Mouse (Mus musculus): ENCODE data around the gene Zbtb7b. TPM values are rescaled to one million over a fixed set of nuclear protein-coding genes. Genes with fewer than 3 reads are reported as not detected.
A peak's percentile ranks its signal among the peaks of the same experiment; 100 is the strongest.

Zbtb7b gene
- total RNA-seq, 2 experiments from 2014 or later: 12.4 to 13.2 TPM

DNA sequence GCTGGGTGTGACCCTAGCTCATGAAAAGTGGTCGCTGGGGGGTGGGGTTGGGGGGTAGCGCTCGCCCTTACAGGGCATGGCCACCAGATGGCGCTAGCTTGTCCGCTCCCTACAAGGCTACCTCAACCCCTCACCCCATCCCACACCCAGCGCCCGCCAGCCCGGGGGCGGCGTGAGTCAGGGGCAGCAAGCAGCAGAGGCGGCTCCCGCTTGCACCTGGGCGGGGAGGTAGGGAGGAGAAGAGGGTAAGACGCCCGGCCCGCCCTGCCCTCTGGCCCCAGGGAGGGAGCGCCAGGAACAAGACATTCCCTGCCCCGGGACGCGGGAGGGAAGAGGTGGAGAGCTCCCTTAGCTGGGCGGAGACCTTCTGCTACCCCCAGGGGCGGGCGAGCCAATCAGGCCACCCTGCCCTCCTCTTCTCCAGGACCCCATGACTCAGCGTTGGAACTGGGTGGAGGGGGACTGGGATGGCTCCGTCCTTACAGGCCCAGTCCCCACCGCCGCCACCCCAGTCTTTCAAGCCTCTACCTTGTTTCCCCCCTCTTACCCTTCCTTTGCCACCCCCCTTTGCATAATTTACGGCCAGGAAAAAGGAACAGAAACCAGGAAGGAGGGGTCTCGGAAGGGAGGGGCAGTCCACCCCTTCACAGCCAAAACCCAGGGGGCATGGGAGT lies 16.0 kb downstream of the Zbtb7b start:
- DNase-seq (ENCODE audit: extremely low spot score in 1 of 2, low spot score in 2 of 2): peak; percentile 75 to 76
- peak; percentile 99 for TF ChIP-seq CTCF (IDR thresholded peaks at IDR 0.05)
- intact Hi-C loops (cut with DNase I): no loop called here
- peak overlapping the region; percentile 72 for H3K4me3 ChIP-seq
- peak overlapping the region; percentile 93 for H3K27ac ChIP-seq

DNA sequence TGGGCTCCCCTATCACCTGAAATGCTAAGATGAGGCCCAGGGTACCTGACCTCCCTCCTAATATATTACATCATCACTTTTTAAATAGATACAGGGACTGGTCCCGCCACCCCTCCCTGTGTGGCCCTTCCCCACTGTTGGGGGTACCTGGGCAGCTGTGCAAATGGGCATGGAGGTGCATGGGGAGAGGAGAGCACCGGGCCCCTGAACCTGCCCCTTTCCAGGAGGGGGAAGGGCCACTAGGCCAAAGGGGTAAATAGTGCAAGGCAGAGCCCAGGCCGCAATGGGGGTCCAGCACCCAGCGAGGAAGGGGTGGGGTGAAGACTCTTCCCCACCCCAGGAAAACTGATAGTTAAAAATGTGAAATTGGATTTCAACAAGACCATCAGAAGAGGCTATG lies 16.7 kb downstream of the Zbtb7b start:
- Histone ChIP-seq H3K27ac (peak overlapping the region; percentile 93; the same call in 1 of the 2 replicates), H3K4me3 (no peak overlapping the region)
- intact Hi-C loops (cut with DNase I): no loop called here
- DNase-seq (ENCODE audit: extremely low spot score in 1 of 2, low spot score in 2 of 2): no peak
- TF ChIP-seq CTCF (IDR thresholded peaks at IDR 0.05): no peak

DNA sequence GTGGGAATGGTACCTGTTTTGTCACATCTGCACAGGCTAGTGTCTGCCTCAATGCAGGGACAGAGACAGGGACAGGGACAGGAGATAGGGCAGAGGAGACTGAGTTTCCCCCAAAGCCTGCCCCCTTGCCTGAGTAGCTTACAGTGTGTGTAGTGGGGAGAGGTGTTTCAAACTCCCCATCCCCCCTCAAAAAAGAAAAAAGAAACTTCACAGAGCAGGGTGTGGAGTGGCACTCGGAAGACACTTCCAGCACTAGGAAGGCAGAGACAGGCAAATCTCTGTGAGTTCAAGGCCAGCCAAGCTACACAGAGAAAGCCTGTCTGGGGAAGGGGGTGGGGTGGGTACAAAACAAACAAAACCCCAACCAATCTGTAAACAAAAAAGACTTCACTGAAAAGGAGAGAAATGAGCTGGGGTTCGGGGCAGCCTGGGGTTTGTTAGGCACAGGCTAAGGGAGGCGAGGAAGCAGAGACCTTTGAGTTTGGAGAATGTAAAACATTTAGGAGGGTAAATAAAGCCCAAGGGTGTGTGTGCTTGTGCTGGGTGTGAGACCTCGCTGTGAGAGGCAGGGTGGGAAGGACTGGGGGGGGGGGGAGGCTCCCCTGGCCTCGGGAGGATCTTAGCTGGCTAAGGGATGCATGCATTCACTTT lies 20.9 kb downstream of the Zbtb7b start:
- DNase-seq (ENCODE audit: extremely low spot score in 1 of 2, low spot score in 2 of 2): no peak
- no peak for TF ChIP-seq CTCF (IDR thresholded peaks at IDR 0.05)
- Histone ChIP-seq H3K4me3 (no peak overlapping the region), H3K27ac (no peak overlapping the region)
- intact Hi-C loops (cut with DNase I): no loop called here

DNA sequence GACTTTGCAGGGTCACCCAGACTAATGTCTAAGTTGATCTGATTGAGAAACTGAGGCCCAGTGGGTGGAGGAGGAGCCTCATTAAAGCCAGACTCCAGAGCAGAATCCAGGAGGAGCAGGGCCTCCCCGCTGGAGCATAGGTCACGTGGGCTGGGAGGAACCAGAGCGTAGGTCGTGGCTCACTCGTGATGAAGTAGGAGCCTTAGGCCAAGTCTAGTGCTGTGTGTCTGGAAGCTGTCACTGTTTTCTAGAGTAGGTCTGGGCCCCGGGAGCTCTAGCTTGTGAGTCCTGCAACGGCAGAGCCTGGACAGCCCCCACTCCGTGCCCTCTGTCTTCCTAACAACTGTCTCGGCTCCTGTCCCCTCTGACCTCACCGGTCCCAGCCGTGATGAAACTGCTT lies 27.2 kb downstream of the Zbtb7b start:
- intact Hi-C loops (cut with DNase I): no loop called here
- no peak for TF ChIP-seq CTCF (IDR thresholded peaks at IDR 0.05)
- no peak overlapping the region for H3K4me3 ChIP-seq

DNA sequence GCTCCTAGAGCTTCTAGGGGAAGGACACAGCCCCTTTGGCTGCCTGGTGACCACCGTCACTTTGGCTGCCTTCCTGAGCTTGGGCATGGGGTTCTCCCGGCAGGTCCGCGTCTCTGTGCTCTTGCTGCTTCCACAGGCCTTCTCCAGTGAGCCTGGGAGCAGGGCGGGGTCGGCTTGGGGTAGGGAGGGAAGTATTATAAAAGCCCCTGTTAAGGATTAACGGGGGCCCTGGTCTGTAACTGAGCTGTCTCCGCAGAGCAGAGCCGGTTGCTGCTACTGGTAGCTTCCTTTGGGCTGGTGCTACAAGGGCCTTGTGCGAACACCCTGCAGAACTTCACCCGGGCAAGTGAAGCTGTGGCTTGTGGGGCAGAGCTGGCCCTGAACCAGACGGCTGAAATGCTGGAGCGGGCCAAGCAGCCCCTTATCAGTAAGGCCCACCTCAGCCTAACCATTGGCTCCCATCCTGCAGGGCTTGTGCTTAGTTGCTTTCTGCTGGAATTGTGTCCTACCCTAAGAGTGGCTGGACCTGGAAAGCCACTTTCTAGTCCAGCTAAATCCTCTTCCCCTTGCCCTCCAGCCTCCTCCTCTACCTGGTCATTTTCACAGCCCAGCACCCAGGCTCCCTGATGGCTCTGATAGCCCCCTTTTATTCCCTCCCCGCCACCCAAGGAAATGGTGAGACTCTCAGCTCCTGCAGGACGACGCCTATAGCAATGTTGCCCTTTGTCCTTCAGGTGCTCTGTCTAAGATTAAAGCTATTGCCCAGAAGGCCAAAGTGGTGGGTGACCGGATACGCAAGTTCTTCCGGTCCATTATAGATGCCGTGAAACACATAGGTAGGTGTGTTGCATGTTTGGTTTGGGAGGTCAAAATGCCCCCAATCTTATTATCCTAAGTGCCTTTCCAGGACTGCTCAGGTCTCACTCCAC lies 28.8 kb downstream of the Zbtb7b start:
- Histone ChIP-seq H3K4me3 (no peak overlapping the region), H3K27ac (no peak overlapping the region)
- DNase-seq (ENCODE audit: extremely low spot score in 1 of 2, low spot score in 2 of 2): no peak
- intact Hi-C loops (cut with DNase I): no loop called here
- TF ChIP-seq CTCF (IDR thresholded peaks at IDR 0.05): no peak

More for the DNA sequence above, 27.2 kb downstream of the Zbtb7b start:
- H3K27ac ChIP-seq: no peak overlapping the region
- DNase-seq (ENCODE audit: extremely low spot score in 1 of 2, low spot score in 2 of 2): no peak

DNA sequence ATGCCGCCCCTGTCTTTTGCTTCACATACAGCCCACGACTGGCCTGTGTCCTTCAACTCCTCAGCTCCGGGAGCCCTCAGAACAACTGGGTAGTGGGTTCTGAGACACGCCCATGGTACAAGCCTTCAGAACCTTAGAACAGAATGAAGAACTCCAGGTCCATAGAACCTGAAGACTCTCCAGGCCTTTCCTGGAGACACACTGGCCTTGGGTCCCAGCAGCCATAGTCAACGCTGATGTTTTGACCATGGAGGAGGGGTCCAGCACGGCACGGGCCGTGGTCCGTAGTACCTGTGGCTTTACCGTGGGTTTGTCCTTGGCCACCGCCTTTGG lies 29.5 kb downstream of the Zbtb7b start, which contains the start of gene Dcst1:
TSS of gene Dcst1 (minus strand) at position 101 of the 333 bp plus-strand sequence.
- Histone ChIP-seq H3K27ac (no peak within 1 kb of the TSS), H3K4me3 (no peak within 1 kb of the TSS)
- no peak for TF ChIP-seq CTCF (IDR thresholded peaks at IDR 0.05)
- intact Hi-C loops (cut with DNase I): no loop called here
- no peak for DNase-seq (ENCODE audit: extremely low spot score in 1 of 2, low spot score in 2 of 2)

DNA sequence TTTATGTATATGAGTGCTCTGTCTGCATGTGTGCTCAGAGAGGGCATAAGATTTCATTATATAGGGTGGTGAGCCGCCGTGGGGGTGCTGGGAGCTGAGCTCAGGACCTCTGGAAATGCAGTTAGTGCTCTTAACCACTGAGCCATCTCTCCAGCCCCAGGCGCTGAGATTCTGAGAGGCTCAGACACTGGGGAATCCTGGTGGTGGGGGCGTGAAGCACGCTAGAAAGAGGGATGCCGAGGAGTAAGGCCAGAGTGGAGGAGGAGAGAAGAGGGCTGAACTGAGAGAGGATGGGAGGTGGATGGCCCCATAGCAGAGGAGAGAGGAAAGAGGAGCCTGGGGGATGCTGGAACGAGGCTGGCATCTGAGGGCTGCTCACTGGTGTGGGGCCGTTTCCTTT lies 29.9 kb downstream of the Zbtb7b start:
- intact Hi-C loops (cut with DNase I): no loop called here
- no peak overlapping the region for H3K27ac ChIP-seq
- DNase-seq (ENCODE audit: extremely low spot score in 1 of 2, low spot score in 2 of 2): no peak
- no peak overlapping the region for H3K4me3 ChIP-seq
- TF ChIP-seq CTCF (IDR thresholded peaks at IDR 0.05): no peak

DNA sequence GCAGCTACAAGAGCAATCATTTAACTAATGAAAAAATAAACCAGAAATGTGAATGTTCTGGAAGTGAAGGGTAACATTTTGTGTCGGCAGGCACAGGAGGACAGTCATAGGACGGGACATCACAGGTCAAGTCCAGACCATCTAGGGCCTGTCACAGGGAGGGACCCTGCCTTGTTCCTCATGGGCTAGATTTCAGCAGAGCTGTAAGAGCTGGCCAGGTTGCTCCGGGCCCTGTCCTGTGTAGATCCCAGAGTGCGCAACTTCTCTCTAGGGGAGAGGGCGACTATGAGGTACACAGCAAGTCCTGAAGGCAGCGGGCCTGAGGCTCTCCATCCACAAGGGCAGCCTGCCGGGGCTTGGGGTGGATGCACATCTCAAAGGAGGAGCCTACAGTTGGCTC lies 32.9 kb downstream of the Zbtb7b start, which contains the start of gene Dcst2:
TSS of gene Dcst2 (plus strand) at position 301 of the 400 bp plus-strand sequence.
- no peak for DNase-seq (ENCODE audit: extremely low spot score in 1 of 2, low spot score in 2 of 2)
- no peak within 1 kb of the TSS for H3K27ac ChIP-seq
- intact Hi-C loops (cut with DNase I): no loop called here
- no peak for TF ChIP-seq CTCF (IDR thresholded peaks at IDR 0.05)
- no peak within 1 kb of the TSS for H3K4me3 ChIP-seq

DNA sequence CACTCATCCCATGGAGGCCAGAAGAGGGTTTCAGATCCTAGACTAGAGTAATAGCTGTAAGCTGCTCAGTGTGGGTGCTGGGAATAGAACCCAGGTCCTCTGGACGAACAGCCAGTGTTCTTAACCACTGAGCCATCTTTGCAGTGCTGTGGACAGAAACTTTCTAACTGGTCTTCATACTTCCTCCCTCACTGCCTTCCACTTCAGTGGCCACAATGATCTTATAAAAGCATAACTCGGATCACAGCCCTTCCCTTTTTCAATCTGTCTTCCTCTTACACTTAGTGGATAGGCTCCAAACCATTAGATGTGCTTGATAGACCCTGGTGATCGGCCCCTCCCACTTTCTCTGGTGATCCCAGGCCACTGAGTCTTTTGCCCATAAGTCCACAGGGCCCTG lies 34.3 kb downstream of the Zbtb7b start:
- Histone ChIP-seq H3K4me3 (no peak overlapping the region), H3K27ac (no peak overlapping the region)
- no peak for TF ChIP-seq CTCF (IDR thresholded peaks at IDR 0.05)
- DNase-seq (ENCODE audit: extremely low spot score in 1 of 2, low spot score in 2 of 2): no peak
- intact Hi-C loops (cut with DNase I): no loop called here

DNA sequence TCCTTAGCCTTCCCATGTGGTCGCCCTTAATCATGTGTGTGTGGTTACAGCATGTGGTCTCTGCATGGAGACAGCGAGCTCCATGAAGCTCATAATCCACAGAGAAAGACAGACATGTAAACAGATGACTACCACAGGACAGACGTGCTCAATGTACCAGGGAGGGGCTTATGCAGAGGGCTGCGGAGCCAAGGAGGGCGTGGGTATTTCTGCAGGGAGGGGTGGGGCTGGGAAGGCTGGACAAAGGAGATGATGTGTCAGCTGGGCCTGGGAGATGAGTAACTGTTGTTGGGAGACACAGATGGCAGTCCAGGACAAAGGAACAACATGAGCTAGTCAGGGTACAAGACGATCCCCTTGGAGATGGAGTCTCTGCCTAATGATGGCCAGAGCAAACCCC lies 34.9 kb downstream of the Zbtb7b start:
- DNase-seq (ENCODE audit: extremely low spot score in 1 of 2, low spot score in 2 of 2): no peak
- intact Hi-C loops (cut with DNase I): no loop called here
- H3K27ac ChIP-seq: no peak overlapping the region
- TF ChIP-seq CTCF (IDR thresholded peaks at IDR 0.05): no peak
- no peak overlapping the region for H3K4me3 ChIP-seq

DNA sequence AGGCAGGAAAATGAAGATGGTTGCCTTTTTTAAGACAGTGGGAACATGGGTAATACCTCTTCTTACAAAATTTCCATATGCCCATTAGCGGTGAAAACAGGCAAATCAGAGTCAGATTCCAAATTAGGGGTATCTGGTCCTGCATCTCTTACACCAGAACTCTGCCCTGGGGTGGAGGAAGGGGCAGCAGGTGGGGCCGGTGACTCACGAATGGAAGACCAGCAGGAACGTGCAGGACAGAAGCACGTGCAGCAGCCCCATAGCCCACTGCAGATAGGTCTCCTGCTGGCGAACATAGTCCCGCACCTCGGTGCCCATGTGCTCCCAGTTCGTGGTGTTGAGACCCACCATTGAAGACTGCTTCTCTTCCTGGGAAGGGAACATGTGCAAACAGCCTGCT lies 38.5 kb downstream of the Zbtb7b start:
- intact Hi-C loops (cut with DNase I): no loop called here
- no peak for TF ChIP-seq CTCF (IDR thresholded peaks at IDR 0.05)
- DNase-seq (ENCODE audit: extremely low spot score in 1 of 2, low spot score in 2 of 2): no peak
- H3K27ac ChIP-seq: no peak overlapping the region
- H3K4me3 ChIP-seq: no peak overlapping the region

DNA sequence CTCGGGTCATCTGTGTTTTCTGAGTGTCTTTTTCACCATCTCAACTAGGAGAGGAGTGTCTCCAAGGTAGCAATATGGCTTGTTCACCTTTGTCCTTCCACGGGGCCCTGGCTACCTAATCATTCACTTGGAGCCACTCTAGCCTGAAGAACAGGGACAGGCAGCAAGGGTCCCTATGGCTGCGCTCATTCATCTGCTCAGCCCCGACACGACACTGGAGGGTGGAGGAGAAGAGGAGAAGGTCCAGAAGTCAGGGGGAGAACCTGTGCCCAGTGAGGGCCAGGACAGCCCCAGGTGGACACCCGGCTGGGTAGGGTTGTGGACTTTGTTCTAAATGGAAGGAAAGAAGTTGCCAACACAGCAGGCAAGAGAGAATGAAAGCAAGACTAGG lies 39.1 kb downstream of the Zbtb7b start:
- Histone ChIP-seq H3K27ac (no peak overlapping the region), H3K4me3 (no peak overlapping the region)
- intact Hi-C loops (cut with DNase I): loop anchor here (2.0 kb wide), 1 partner anchor 39 kb away; no protein-coding TSS in a partner anchor
- no peak for DNase-seq (ENCODE audit: extremely low spot score in 1 of 2, low spot score in 2 of 2)
- TF ChIP-seq CTCF (IDR thresholded peaks at IDR 0.05): no peak

All from left cerebral cortex, adult 2 months (tissue).